Mouse (Mus musculus) embryonic facial prominence, embryonic 14.5 days (tissue): ENCODE measurements around the gene Daam1. TPM values are rescaled to one million over a fixed set of nuclear protein-coding genes. Genes with fewer than 3 reads are reported as not detected.
"Not testable (repeated sequence)": the region's sequence is repeated elsewhere in the genome, so short reads cannot be mapped to it uniquely, and the experiment has no call there.

Experiments
- ATAC-seq: fragments of 200-750 bp; cut with Nextera tagmentation; 2 replicates; pipeline ENCODE4 v1.8.0; 2017; ENCODE audit warnings: low read depth, moderate number of reproducible peaks, moderate TSS enrichment
- DNase-seq: peaks from one replicate; pipeline ENCODE4 v3.0.0-alpha.2; 2015; ENCODE audit warnings: low spot score
- H3K27ac ChIP-seq: fragments of 300-500 bp; sonication (generic); replicated peaks from 2 replicates; pipeline ENCODE4 v1.5.1; 2014; ENCODE audit warnings: low read depth, mild to moderate bottlenecking, low read length, moderate library complexity
- H3K27me3 ChIP-seq: fragments of 300-500 bp; sonication (generic); replicated peaks from 2 replicates; pipeline ENCODE4 v1.6.1; 2014; ENCODE audit warnings: low read length; ENCODE audit not compliant: control insufficient read depth, insufficient read depth
- H3K36me3 ChIP-seq: fragments of 300-500 bp; sonication (generic); 2 replicates; pipeline ENCODE4 v1.6.1; 2014; ENCODE audit warnings: low read length, mixed read lengths; ENCODE audit not compliant: control insufficient read depth, insufficient read depth
- H3K4me1 ChIP-seq: fragments of 300-500 bp; sonication (generic); 2 replicates; pipeline ENCODE4 v1.6.1; 2014; ENCODE audit warnings: antibody characterized with exemption, low read length; ENCODE audit not compliant: control insufficient read depth, insufficient read depth
- H3K4me2 ChIP-seq: fragments of 300-500 bp; sonication (generic); 2 replicates; pipeline ENCODE4 v1.6.1; 2014; ENCODE audit warnings: low read depth, mild to moderate bottlenecking, low read length, moderate library complexity, mixed read lengths
- H3K4me3 ChIP-seq: fragments of 300-500 bp; sonication (generic); 2 replicates; pipeline ENCODE4 v1.5.1; 2014; ENCODE audit warnings: low read depth, mild to moderate bottlenecking, low read length
- H3K9ac ChIP-seq: fragments of 300-500 bp; sonication (generic); 2 replicates; pipeline ENCODE4 v1.6.1; 2014; ENCODE audit warnings: low read depth, mild to moderate bottlenecking, low read length, moderate library complexity, mixed read lengths
- H3K9me3 ChIP-seq: fragments of 300-500 bp; sonication (generic); 2 replicates; pipeline ENCODE4 v1.6.1; 2016; ENCODE audit warnings: low read length; ENCODE audit not compliant: control insufficient read depth
- WGBS: fragments of 180-500 bp; shearing (Covaris S2); extraction: QIAGEN DNeasy Blood & Tissue Kit; methylation state at CpG from one replicate; pipeline ENCODE4 v1.1.7; 2014; 5-methylcytosine and 5-hydroxymethylcytosine counted together
- polyA plus RNA-seq: library from polyadenylated mRNA; unstranded; fragments of >200 nt; fragmentation: Nextera tagmentation; extraction: Ambion mirVana; gene quantifications from 2 replicates; pipeline ENCODE4 v1.2.1, GENCODE M21; 2014

Gene Daam1
- polyA plus RNA-seq, 1 experiment from 2014 or later: 11.0 TPM

- WGBS: 90% methylated on average over 5 of the region's 5 CpGs
- Histone ChIP-seq H3K27me3 (no peaks in the 10 kb centered on the region), H3K9me3 (no peaks in the 10 kb centered on the region), H3K27ac (no peak overlapping the region), H3K4me3 (no peak overlapping the region), H3K4me1 (peaks cover 53% of the 10 kb centered on the region), H3K9ac (no peak overlapping the region), H3K36me3 (no peaks in the 10 kb centered on the region), H3K4me2 (no peak overlapping the region)
- DNase-seq (no peak), ATAC-seq (no peak)
Measured at GRCm38 (mm10) chr12:71837576-71837975, 6.7 kb downstream of the Daam1 start.

DNA sequence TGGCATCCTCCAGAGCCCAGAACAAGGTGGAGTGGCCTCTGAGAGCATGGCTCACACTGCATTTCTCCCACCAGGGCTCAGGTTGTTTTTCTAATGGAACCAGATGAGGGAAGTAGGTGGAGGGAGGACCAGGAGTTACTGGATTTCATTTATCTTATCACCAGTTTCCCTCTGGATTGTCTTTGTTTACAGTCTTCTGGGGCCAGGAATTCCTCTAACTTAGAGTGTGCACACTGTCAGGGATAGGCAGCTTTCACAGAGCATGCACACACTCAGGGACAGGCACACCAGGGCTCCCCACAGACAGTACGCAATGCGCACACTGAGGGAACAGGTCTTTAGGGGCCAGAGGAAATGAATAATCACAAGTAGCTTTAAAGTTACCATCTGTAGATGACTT, 7.4 kb downstream of the Daam1 start:
- Histone ChIP-seq H3K27me3 (no peaks in the 10 kb centered on the region), H3K4me1 (peaks cover 50% of the 10 kb centered on the region), H3K27ac (no peak overlapping the region), H3K9me3 (no peaks in the 10 kb centered on the region), H3K36me3 (no peaks in the 10 kb centered on the region), H3K4me2 (no peak overlapping the region), H3K4me3 (no peak overlapping the region), H3K9ac (no peak overlapping the region)
- no peak for DNase-seq
- WGBS: 86% methylated on average over 2 of the region's 2 CpGs
- ATAC-seq: no peak

GRCm38 (mm10) chr12:71839653-71840052, 8.8 kb downstream of the Daam1 start:
- DNase-seq (no peak), ATAC-seq (no peak)
- 85% methylated on average over 3 of the region's 3 CpGs for WGBS
- H3K9me3 ChIP-seq: no peaks in the 10 kb centered on the region
- no peak overlapping the region for H3K9ac ChIP-seq
- H3K27me3 ChIP-seq: no peaks in the 10 kb centered on the region
- H3K4me3 ChIP-seq: no peak overlapping the region
- H3K36me3 ChIP-seq: no peaks in the 10 kb centered on the region
- H3K4me1 ChIP-seq: peaks cover 49% of the 10 kb centered on the region
- H3K27ac ChIP-seq: no peak overlapping the region
- H3K4me2 ChIP-seq: no peak overlapping the region

GRCm38 (mm10) chr12:71840430-71841186, 9.7 kb downstream of the Daam1 start:
- Histone ChIP-seq H3K4me2 (no peak overlapping the region), H3K27me3 (no peaks in the 10 kb centered on the region), H3K4me3 (no peak overlapping the region), H3K36me3 (no peaks in the 10 kb centered on the region), H3K4me1 (peaks cover 42% of the 10 kb centered on the region), H3K9ac (no peak overlapping the region), H3K9me3 (no peaks in the 10 kb centered on the region), H3K27ac (no peak overlapping the region)
- no peak for ATAC-seq
- WGBS: 39% methylated on average over 6 of the region's 6 CpGs
- DNase-seq: no peak

DNA sequence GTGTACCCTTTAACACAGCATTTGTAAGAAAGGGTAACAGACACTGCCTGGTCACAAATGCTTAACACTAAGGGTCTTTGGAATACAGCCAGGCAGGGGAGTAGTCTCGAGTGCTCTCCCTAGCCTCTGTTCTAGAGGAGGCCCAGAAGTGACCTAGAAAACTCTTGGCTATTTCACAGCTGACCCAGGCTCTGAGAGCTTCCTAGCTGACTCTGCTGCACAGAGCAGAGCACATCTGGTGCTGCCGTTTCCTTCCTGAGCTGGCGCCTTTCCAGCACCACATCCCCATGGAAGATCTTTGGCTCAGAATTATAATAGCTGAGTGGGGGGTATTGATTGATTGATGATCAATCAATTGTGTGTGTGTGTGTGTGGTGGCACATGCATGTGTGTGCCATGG, 11.1 kb downstream of the Daam1 start:
- Histone ChIP-seq H3K27ac (no peak overlapping the region), H3K27me3 (no peaks in the 10 kb centered on the region), H3K9ac (no peak overlapping the region), H3K9me3 (no peaks in the 10 kb centered on the region), H3K4me1 (peaks cover 33% of the 10 kb centered on the region), H3K36me3 (no peaks in the 10 kb centered on the region), H3K4me3 (no peak overlapping the region), H3K4me2 (no peak overlapping the region)
- ATAC-seq (no peak), DNase-seq (peak; percentile 48)
- WGBS: 35% methylated on average over 3 of the region's 3 CpGs

DNA sequence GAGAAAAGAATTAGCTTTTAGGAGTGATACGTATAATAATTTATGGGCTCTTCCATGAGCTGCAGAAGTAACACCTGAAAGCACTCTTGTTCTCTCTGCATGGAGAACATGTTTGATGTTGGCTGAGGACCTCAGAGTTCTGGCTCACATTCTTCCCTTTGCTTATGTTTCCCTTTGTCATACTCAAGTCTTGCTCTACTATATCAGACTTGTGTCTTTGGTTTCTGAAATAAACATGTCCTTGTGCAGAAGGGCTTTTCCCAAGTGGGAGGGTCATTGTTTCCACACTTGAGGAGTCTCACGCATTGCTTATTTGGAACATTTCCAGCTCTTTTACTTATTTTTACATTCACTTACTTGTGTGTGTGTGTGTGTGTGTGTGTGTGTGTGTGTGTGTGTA, 11.7 kb downstream of the Daam1 start:
- no peak overlapping the region for H3K9ac ChIP-seq
- no peak overlapping the region for H3K4me2 ChIP-seq
- WGBS: 73% methylated on average over 2 of the region's 2 CpGs
- H3K4me1 ChIP-seq: peaks cover 29% of the 10 kb centered on the region
- no peaks in the 10 kb centered on the region for H3K9me3 ChIP-seq
- ATAC-seq: no peak
- DNase-seq: no peak
- no peak overlapping the region for H3K4me3 ChIP-seq
- H3K27ac ChIP-seq: no peak overlapping the region
- no peaks in the 10 kb centered on the region for H3K27me3 ChIP-seq
- no peaks in the 10 kb centered on the region for H3K36me3 ChIP-seq

DNA sequence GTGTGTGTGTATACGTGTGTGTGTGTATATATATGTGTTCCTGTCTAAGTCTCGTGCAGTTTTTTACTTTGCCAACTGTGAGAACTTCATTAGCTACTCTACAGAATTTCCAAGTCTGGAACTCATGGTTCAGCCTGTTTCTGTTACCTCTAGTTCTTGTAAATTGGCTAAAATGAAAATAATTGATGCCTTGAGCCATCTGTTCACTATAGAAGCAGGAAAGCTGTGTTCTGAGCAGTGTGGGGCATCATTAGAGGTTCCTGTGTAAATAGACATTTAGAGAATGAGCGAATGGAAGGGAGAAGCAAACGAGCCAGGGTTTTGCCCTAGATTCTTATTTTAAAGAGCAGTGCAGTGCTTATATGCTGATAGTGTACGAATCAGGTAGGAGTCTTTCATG, 14.6 kb downstream of the Daam1 start:
- Histone ChIP-seq H3K36me3 (no peaks in the 10 kb centered on the region), H3K4me1 (peaks cover 19% of the 10 kb centered on the region), H3K27ac (no peak overlapping the region), H3K27me3 (no peaks in the 10 kb centered on the region), H3K4me3 (no peak overlapping the region), H3K4me2 (no peak overlapping the region), H3K9ac (no peak overlapping the region), H3K9me3 (no peaks in the 10 kb centered on the region)
- no peak for DNase-seq
- 78% methylated on average over 5 of the region's 5 CpGs for WGBS
- no peak for ATAC-seq

GRCm38 (mm10) chr12:71846416-71846815, 15.5 kb downstream of the Daam1 start:
- not testable (repeated sequence) for H3K27ac ChIP-seq, DNase-seq, H3K36me3 ChIP-seq, H3K9me3 ChIP-seq, H3K4me2 ChIP-seq, ATAC-seq, H3K9ac ChIP-seq, H3K4me3 ChIP-seq, H3K27me3 ChIP-seq
- WGBS: 87% methylated on average over 2 of the region's 4 CpGs
- peaks cover 11% of the 10 kb centered on the region; the same call in 1 of the 2 replicates for H3K4me1 ChIP-seq

- 84% methylated on average over 6 of the region's 6 CpGs for WGBS
Measured at GRCm38 (mm10) chr12:71847024-71847423, 16.1 kb downstream of the Daam1 start.

More at GRCm38 (mm10) chr12:71847024-71847423, 16.1 kb downstream of the Daam1 start:
- DNase-seq, H3K4me3 ChIP-seq, H3K27me3 ChIP-seq, ATAC-seq, H3K4me1 ChIP-seq, H3K36me3 ChIP-seq, H3K27ac ChIP-seq, H3K4me2 ChIP-seq, H3K9ac ChIP-seq, H3K9me3 ChIP-seq: not testable (repeated sequence)
